Mouse (Mus musculus): ENCODE results near the gene Ccnb3. TPM values are rescaled to one million over a fixed set of nuclear protein-coding genes. Genes with fewer than 3 reads are reported as not detected.

Gene Ccnb3
- polyA plus RNA-seq (2014; fragmentation: Illumina TruSeq; extraction: RNeasy Lipid Tissue Mini Kit (QIAGEN cat#74804); ENCODE audit: low read depth, low replicate concordance), result 9.8 TPM

GRCm38 (mm10) chrX:7041519-7041918 is at the start of gene Ccnb3:
Gene Ccnb3, minus strand, starts transcription at chrX:7041619.

GRCm38 (mm10) chrX:7067219-7067618 is 25.8 kb upstream of the Ccnb3 start, which contains the start of gene Akap4:
Gene Akap4, plus strand, starts transcription at chrX:7067519.

Other genes with a start within 250 kb of the Ccnb3 start
- gene Akap4, start 25.9 kb upstream of the Ccnb3 start, polyA plus RNA-seq (2014; fragmentation: Illumina TruSeq; extraction: RNeasy Lipid Tissue Mini Kit (QIAGEN cat#74804); ENCODE audit: low read depth, low replicate concordance), result 2,679 TPM

Data from testis, adult 10 weeks (tissue).